Mouse (Mus musculus): ENCODE data around the gene Srr. TPM values are rescaled to one million over a fixed set of nuclear protein-coding genes. Genes with fewer than 3 reads are reported as not detected.

Gene Srr
- total and polyA plus RNA-seq, 3 experiments, result 5.2 to 6.8 TPM; not detected in 1

- peaks cover 29% of the 10 kb centered on the region for H3K79me2 ChIP-seq (ENCODE audit: control insufficient read depth, insufficient read depth, low read length, poor library complexity)
- TF ChIP-seq GABPA (IDR thresholded peaks at IDR 0.05; ENCODE audit: low read depth, low read length) (no peak), TCF12 (IDR thresholded peaks at IDR 0.05; ENCODE audit: low read depth, low read length) (no peak), UBTF (IDR thresholded peaks at IDR 0.05; ENCODE audit: borderline replicate concordance, insufficient read depth, low read depth, low read length) (no peak), MXI1 (IDR thresholded peaks at IDR 0.05; ENCODE audit: low read depth, low read length) (no peak)
Measured at GRCm38 (mm10) chr11:74894619-74895018, 31.1 kb downstream of the Srr start.

DNA sequence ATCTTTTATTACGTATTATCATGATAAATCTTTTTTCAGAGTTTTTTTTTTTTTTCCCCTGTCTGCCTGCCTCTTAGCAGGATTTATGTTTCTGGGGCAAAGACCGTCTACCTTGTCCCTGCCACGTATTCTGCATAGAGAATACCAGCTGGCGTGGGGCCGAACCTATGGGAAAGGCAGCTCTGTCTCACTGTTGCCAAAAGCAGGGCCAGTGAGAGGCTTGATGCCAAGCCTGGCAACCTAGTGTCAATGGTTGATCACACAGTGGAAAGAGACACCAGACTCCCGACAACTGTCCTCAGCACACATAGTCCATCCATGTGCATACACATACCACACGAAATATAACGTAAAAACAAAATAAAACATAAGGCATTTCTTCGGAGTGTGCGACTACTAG is 42.6 kb downstream of the Srr start:
- DNase-seq (ENCODE audit: low read depth, low spot score), result no peak
- TF ChIP-seq ELF1 (IDR thresholded peaks at IDR 0.05; ENCODE audit: low read depth, low read length) (no peak), SIN3A (IDR thresholded peaks at IDR 0.05; ENCODE audit: low read length) (no peak), UBTF (IDR thresholded peaks at IDR 0.05; ENCODE audit: borderline replicate concordance, insufficient read depth, low read depth, low read length) (no peak), ZC3H11A (IDR thresholded peaks at IDR 0.05; ENCODE audit: low read depth, low read length) (no peak), MYC (IDR thresholded peaks at IDR 0.05; ENCODE audit: low read depth, low read length) (no peak), POLR2AphosphoS2 (IDR thresholded peaks at IDR 0.05; ENCODE audit: low read length) (no peak), ZKSCAN1 (IDR thresholded peaks at IDR 0.05; ENCODE audit: low read depth, low read length) (no peak), KAT2A (conservative IDR thresholded peaks at IDR 0.05; ENCODE audit: low read depth, low read length) (no peak), MXI1 (IDR thresholded peaks at IDR 0.05; ENCODE audit: low read depth, low read length) (no peak)
- no peaks in the 10 kb centered on the region for H3K36me3 ChIP-seq (ENCODE audit: control insufficient read depth in 1 of 2, insufficient read depth in 2 of 2, low read length in 2 of 2)
- H3K27me3 ChIP-seq (ENCODE audit: control insufficient read depth in 1 of 2, insufficient read depth in 2 of 2, low read length in 2 of 2), result no peaks in the 10 kb centered on the region
- no peaks in the 10 kb centered on the region for H3K4me1 ChIP-seq (ENCODE audit: control insufficient read depth in 1 of 2, insufficient read depth in 2 of 2, low read length in 2 of 2)
- no peak overlapping the region for H3K4me3 ChIP-seq (ENCODE audit: control insufficient read depth in 1 of 2, insufficient read depth in 1 of 2, low read depth in 2 of 2, low read length in 2 of 2)
- H3K9me3 ChIP-seq (replicated peaks; ENCODE audit: insufficient read depth, low read length), result no peaks in the 10 kb centered on the region
- H3K9ac ChIP-seq (ENCODE audit: control insufficient read depth, low read depth, low read length, poor library complexity, severe bottlenecking), result no peak overlapping the region
- H3K27ac ChIP-seq (ENCODE audit: control insufficient read depth, low read depth, low read length), result no peak overlapping the region
- no peaks in the 10 kb centered on the region for H3K79me2 ChIP-seq (ENCODE audit: control insufficient read depth, insufficient read depth, low read length, poor library complexity)

More at GRCm38 (mm10) chr11:74894619-74895018, 31.1 kb downstream of the Srr start:
- H3K27ac ChIP-seq (ENCODE audit: control insufficient read depth, low read depth, low read length), result no peak overlapping the region
- H3K4me3 ChIP-seq (ENCODE audit: control insufficient read depth in 1 of 2, insufficient read depth in 1 of 2, low read depth in 2 of 2, low read length in 2 of 2), result no peak overlapping the region
- peaks cover 2 to 5% of the 10 kb centered on the region in 2 experiments; a peak in 3 of 4 replicates for H3K36me3 ChIP-seq (ENCODE audit: control insufficient read depth in 1 of 2, insufficient read depth in 2 of 2, low read length in 2 of 2)
- no peak overlapping the region for H3K9ac ChIP-seq (ENCODE audit: control insufficient read depth, low read depth, low read length, poor library complexity, severe bottlenecking)
- no peaks in the 10 kb centered on the region for H3K27me3 ChIP-seq (ENCODE audit: control insufficient read depth in 1 of 2, insufficient read depth in 2 of 2, low read length in 2 of 2)
- H3K4me1 ChIP-seq (ENCODE audit: control insufficient read depth in 1 of 2, insufficient read depth in 2 of 2, low read length in 2 of 2), result peaks cover 0 to 2% of the 10 kb centered on the region in 2 experiments; a peak in 2 of 4 replicates
- no peaks in the 10 kb centered on the region for H3K9me3 ChIP-seq (replicated peaks; ENCODE audit: insufficient read depth, low read length)
- no peak for DNase-seq (ENCODE audit: low read depth, low spot score)

GRCm38 (mm10) chr11:74881979-74882378 is 43.8 kb downstream of the Srr start:
- no peak for TF ChIP-seq POLR2AphosphoS5 (IDR thresholded peaks at IDR 0.05; ENCODE audit: borderline replicate concordance, low read depth, low read length)
- no peak for TF ChIP-seq ELF1 (IDR thresholded peaks at IDR 0.05; ENCODE audit: low read depth, low read length)
- no peak for TF ChIP-seq ZC3H11A (IDR thresholded peaks at IDR 0.05; ENCODE audit: low read depth, low read length)
- TF ChIP-seq CHD1 (IDR thresholded peaks at IDR 0.05; ENCODE audit: low read depth, low read length), result no peak
- TF ChIP-seq MAX (IDR thresholded peaks at IDR 0.05; ENCODE audit: low read length), result no peak
- no peak for TF ChIP-seq NRF1 (IDR thresholded peaks at IDR 0.05; ENCODE audit: insufficient read depth, low read depth, low read length, poor library complexity, severe bottlenecking)
- no peak for TF ChIP-seq MYC (IDR thresholded peaks at IDR 0.05; ENCODE audit: low read depth, low read length)
- TF ChIP-seq SIN3A (IDR thresholded peaks at IDR 0.05; ENCODE audit: low read length), result no peak
- TF ChIP-seq RCOR1 (IDR thresholded peaks at IDR 0.05; ENCODE audit: low read depth, low read length), result no peak
- no peak for TF ChIP-seq EP300 (IDR thresholded peaks at IDR 0.05; ENCODE audit: low read depth in 1 of 2, low read length in 2 of 2)
- no peak for TF ChIP-seq TBP (IDR thresholded peaks at IDR 0.05; ENCODE audit: low read depth, low read length)
- TF ChIP-seq JUND (IDR thresholded peaks at IDR 0.05; ENCODE audit: low read depth, low read length), result no peak
- TF ChIP-seq BHLHE40 (IDR thresholded peaks at IDR 0.05; ENCODE audit: borderline replicate concordance, low read depth, low read length), result no peak
- no peak for TF ChIP-seq POLR2A (IDR thresholded peaks at IDR 0.05; ENCODE audit: control insufficient read depth in 1 of 2, insufficient read depth in 1 of 2, low read depth in 1 of 2, low read length in 2 of 2, poor library complexity in 1 of 2)
- no peak for TF ChIP-seq GABPA (IDR thresholded peaks at IDR 0.05; ENCODE audit: low read depth, low read length)
- Histone ChIP-seq H3K27me3 (ENCODE audit: control insufficient read depth in 1 of 2, insufficient read depth in 2 of 2, low read length in 2 of 2) (no peaks in the 10 kb centered on the region), H3K4me3 (ENCODE audit: control insufficient read depth in 1 of 2, insufficient read depth in 1 of 2, low read depth in 2 of 2, low read length in 2 of 2) (no peak overlapping the region), H3K9me3 (replicated peaks; ENCODE audit: insufficient read depth, low read length) (no peaks in the 10 kb centered on the region), H3K79me2 (ENCODE audit: control insufficient read depth, insufficient read depth, low read length, poor library complexity) (no peaks in the 10 kb centered on the region), H3K4me1 (ENCODE audit: control insufficient read depth in 1 of 2, insufficient read depth in 2 of 2, low read length in 2 of 2) (no peaks in the 10 kb centered on the region), H3K36me3 (ENCODE audit: control insufficient read depth in 1 of 2, insufficient read depth in 2 of 2, low read length in 2 of 2) (no peaks in the 10 kb centered on the region), H3K27ac (ENCODE audit: control insufficient read depth, low read depth, low read length) (no peak overlapping the region), H3K9ac (ENCODE audit: control insufficient read depth, low read depth, low read length, poor library complexity, severe bottlenecking) (no peak overlapping the region)
- no peak for DNase-seq (ENCODE audit: low read depth, low spot score)
